Mouse (Mus musculus): ENCODE measurements at regions not wholly inside any gene's neighbourhood (a gene's known extent, or its start where the extent isn't known, plus 50 kb on each side); places are given as distances from the start of the nearest gene placed in this dataset.

GRCm38 (mm10) chr10:23488996-23489395 lies 138.4 kb upstream of the Eya4 start:
- no peak overlapping the region for H3K4me3 ChIP-seq (ENCODE audit: low read depth, low read length)
- 84% methylated on average over 3 of the region's 3 CpGs for WGBS
- no peaks in the 10 kb centered on the region for H3K27me3 ChIP-seq (ENCODE audit: control insufficient read depth, insufficient read depth, low read length)
- no peak overlapping the region for H3K4me2 ChIP-seq (ENCODE audit: low read depth, low read length, severe bottlenecking)
- DNase-seq (ENCODE audit: low spot score) (no peak), ATAC-seq (replicated peaks; ENCODE audit: low FRiP score) (no peak)
- H3K27ac ChIP-seq (ENCODE audit: low read depth, low read length), result no peak overlapping the region
- H3K4me1 ChIP-seq (replicated peaks; ENCODE audit: control insufficient read depth, insufficient read depth, low read length), result no peaks in the 10 kb centered on the region
- no peak overlapping the region for H3K9ac ChIP-seq (ENCODE audit: low read length)
- H3K9me3 ChIP-seq (ENCODE audit: control insufficient read depth, low read length), result no peaks in the 10 kb centered on the region
- H3K36me3 ChIP-seq (ENCODE audit: control insufficient read depth, insufficient read depth, low read length), result no peaks in the 10 kb centered on the region

- H3K4me3 ChIP-seq (ENCODE audit: low read depth, low read length), result no peak overlapping the region
- H3K4me1 ChIP-seq (replicated peaks; ENCODE audit: control insufficient read depth, insufficient read depth, low read length), result no peaks in the 10 kb centered on the region
- no peak overlapping the region for H3K9ac ChIP-seq (ENCODE audit: low read length)
- ATAC-seq (replicated peaks; ENCODE audit: low FRiP score) (no peak), DNase-seq (ENCODE audit: low spot score) (no peak)
- no peak overlapping the region for H3K4me2 ChIP-seq (ENCODE audit: low read depth, low read length, severe bottlenecking)
- H3K27ac ChIP-seq (ENCODE audit: low read depth, low read length), result no peak overlapping the region
- H3K9me3 ChIP-seq (ENCODE audit: control insufficient read depth, low read length), result no peaks in the 10 kb centered on the region
- H3K36me3 ChIP-seq (ENCODE audit: control insufficient read depth, insufficient read depth, low read length), result no peaks in the 10 kb centered on the region
- no peaks in the 10 kb centered on the region for H3K27me3 ChIP-seq (ENCODE audit: control insufficient read depth, insufficient read depth, low read length)
Measured at GRCm38 (mm10) chr10:23480474-23480873, 129.9 kb upstream of the Eya4 start.

GRCm38 (mm10) chr10:23478902-23479301 lies 128.3 kb upstream of the Eya4 start:
- DNase-seq (ENCODE audit: low spot score) (no peak), ATAC-seq (replicated peaks; ENCODE audit: low FRiP score) (no peak)
- Histone ChIP-seq H3K4me2 (ENCODE audit: low read depth, low read length, severe bottlenecking) (no peak overlapping the region), H3K9me3 (ENCODE audit: control insufficient read depth, low read length) (no peaks in the 10 kb centered on the region), H3K4me3 (ENCODE audit: low read depth, low read length) (no peak overlapping the region), H3K9ac (ENCODE audit: low read length) (no peak overlapping the region), H3K27me3 (ENCODE audit: control insufficient read depth, insufficient read depth, low read length) (no peaks in the 10 kb centered on the region), H3K27ac (ENCODE audit: low read depth, low read length) (no peak overlapping the region), H3K4me1 (replicated peaks; ENCODE audit: control insufficient read depth, insufficient read depth, low read length) (no peaks in the 10 kb centered on the region), H3K36me3 (ENCODE audit: control insufficient read depth, insufficient read depth, low read length) (no peaks in the 10 kb centered on the region)
- WGBS, result 95% methylated on average over 2 of the region's 2 CpGs

GRCm38 (mm10) chr10:23477104-23477503 lies 126.5 kb upstream of the Eya4 start:
- Histone ChIP-seq H3K4me3 (ENCODE audit: low read depth, low read length) (no peak overlapping the region), H3K9me3 (ENCODE audit: control insufficient read depth, low read length) (no peaks in the 10 kb centered on the region), H3K27ac (ENCODE audit: low read depth, low read length) (no peak overlapping the region), H3K4me2 (ENCODE audit: low read depth, low read length, severe bottlenecking) (no peak overlapping the region), H3K27me3 (ENCODE audit: control insufficient read depth, insufficient read depth, low read length) (no peaks in the 10 kb centered on the region), H3K4me1 (replicated peaks; ENCODE audit: control insufficient read depth, insufficient read depth, low read length) (no peaks in the 10 kb centered on the region), H3K36me3 (ENCODE audit: control insufficient read depth, insufficient read depth, low read length) (no peaks in the 10 kb centered on the region), H3K9ac (ENCODE audit: low read length) (no peak overlapping the region)
- no peak for ATAC-seq (replicated peaks; ENCODE audit: low FRiP score)
- no peak for DNase-seq (ENCODE audit: low spot score)
- 83% methylated on average over 4 of the region's 4 CpGs for WGBS

- DNase-seq (ENCODE audit: low spot score) (no peak), ATAC-seq (replicated peaks; ENCODE audit: low FRiP score) (no peak)
- WGBS, result 91% methylated on average over 3 of the region's 3 CpGs
- no peak overlapping the region for H3K27ac ChIP-seq (ENCODE audit: low read depth, low read length)
- H3K9ac ChIP-seq (ENCODE audit: low read length), result no peak overlapping the region
- no peaks in the 10 kb centered on the region for H3K36me3 ChIP-seq (ENCODE audit: control insufficient read depth, insufficient read depth, low read length)
- no peak overlapping the region for H3K4me2 ChIP-seq (ENCODE audit: low read depth, low read length, severe bottlenecking)
- H3K4me3 ChIP-seq (ENCODE audit: low read depth, low read length), result no peak overlapping the region
- H3K9me3 ChIP-seq (ENCODE audit: control insufficient read depth, low read length), result no peaks in the 10 kb centered on the region
- H3K4me1 ChIP-seq (replicated peaks; ENCODE audit: control insufficient read depth, insufficient read depth, low read length), result peaks cover 2% of the 10 kb centered on the region; the same call in 1 of the 2 replicates
- H3K27me3 ChIP-seq (ENCODE audit: control insufficient read depth, insufficient read depth, low read length), result no peaks in the 10 kb centered on the region
Measured at GRCm38 (mm10) chr10:23450997-23451396, 100.4 kb upstream of the Eya4 start.

- Histone ChIP-seq H3K4me3 (ENCODE audit: low read depth, low read length) (no peak overlapping the region), H3K27me3 (ENCODE audit: control insufficient read depth, insufficient read depth, low read length) (no peaks in the 10 kb centered on the region), H3K4me2 (ENCODE audit: low read depth, low read length, severe bottlenecking) (no peak overlapping the region), H3K36me3 (ENCODE audit: control insufficient read depth, insufficient read depth, low read length) (no peaks in the 10 kb centered on the region), H3K9me3 (ENCODE audit: control insufficient read depth, low read length) (no peaks in the 10 kb centered on the region), H3K27ac (ENCODE audit: low read depth, low read length) (no peak overlapping the region), H3K9ac (ENCODE audit: low read length) (no peak overlapping the region), H3K4me1 (replicated peaks; ENCODE audit: control insufficient read depth, insufficient read depth, low read length) (peaks cover 2% of the 10 kb centered on the region; the same call in 1 of the 2 replicates)
- 88% methylated on average over 3 of the region's 3 CpGs for WGBS
- ATAC-seq (replicated peaks; ENCODE audit: low FRiP score), result no peak
- no peak for DNase-seq (ENCODE audit: low spot score)
Measured at GRCm38 (mm10) chr10:23450647-23450979, 100.0 kb upstream of the Eya4 start.

GRCm38 (mm10) chr10:23449860-23450646 lies 99.5 kb upstream of the Eya4 start:
- no peak overlapping the region for H3K4me3 ChIP-seq (ENCODE audit: low read depth, low read length)
- H3K4me1 ChIP-seq (replicated peaks; ENCODE audit: control insufficient read depth, insufficient read depth, low read length), result peaks cover 2% of the 10 kb centered on the region; the same call in 1 of the 2 replicates
- H3K9me3 ChIP-seq (ENCODE audit: control insufficient read depth, low read length), result no peaks in the 10 kb centered on the region
- DNase-seq (ENCODE audit: low spot score) (peak; percentile 51), ATAC-seq (replicated peaks; ENCODE audit: low FRiP score) (no peak)
- 79% methylated on average over 19 of the region's 19 CpGs for WGBS
- H3K4me2 ChIP-seq (ENCODE audit: low read depth, low read length, severe bottlenecking), result no peak overlapping the region
- no peak overlapping the region for H3K27ac ChIP-seq (ENCODE audit: low read depth, low read length)
- no peak overlapping the region for H3K9ac ChIP-seq (ENCODE audit: low read length)
- H3K27me3 ChIP-seq (ENCODE audit: control insufficient read depth, insufficient read depth, low read length), result no peaks in the 10 kb centered on the region
- no peaks in the 10 kb centered on the region for H3K36me3 ChIP-seq (ENCODE audit: control insufficient read depth, insufficient read depth, low read length)

- 48% methylated on average over 16 of the region's 16 CpGs for WGBS
- no peak for DNase-seq (ENCODE audit: low spot score)
- Histone ChIP-seq H3K9me3 (ENCODE audit: control insufficient read depth, low read length) (no peaks in the 10 kb centered on the region), H3K4me1 (replicated peaks; ENCODE audit: control insufficient read depth, insufficient read depth, low read length) (peaks cover 2% of the 10 kb centered on the region; the same call in 1 of the 2 replicates), H3K36me3 (ENCODE audit: control insufficient read depth, insufficient read depth, low read length) (no peaks in the 10 kb centered on the region), H3K27ac (ENCODE audit: low read depth, low read length) (no peak overlapping the region), H3K4me3 (ENCODE audit: low read depth, low read length) (no peak overlapping the region), H3K4me2 (ENCODE audit: low read depth, low read length, severe bottlenecking) (peak overlapping the region; percentile 15; the same call in 1 of the 2 replicates), H3K9ac (ENCODE audit: low read length) (no peak overlapping the region), H3K27me3 (ENCODE audit: control insufficient read depth, insufficient read depth, low read length) (no peaks in the 10 kb centered on the region)
- ATAC-seq (replicated peaks; ENCODE audit: low FRiP score), result peak; percentile 61
Measured at GRCm38 (mm10) chr10:23448976-23449859, 98.6 kb upstream of the Eya4 start.
